Comparison of ENCODE assay signal across 14 mouse cellular contexts in genomic region chr8:72024886-72025285, GRCm38 (mm10). TPM values are rescaled to one million over a fixed set of nuclear protein-coding genes. Genes with fewer than 3 reads are reported as not detected.
A peak's percentile ranks its signal among the peaks of the same experiment; 100 is the strongest.
DNase-seq lines count a peak whose midpoint lies in the region.
"Not testable (repeated sequence)": the region's sequence is repeated elsewhere in the genome, so short reads cannot be mapped to it uniquely, and the experiment has no call there.
"Had no signal": no experiment of that assay in that cellular context is flagged by ENCODE, and none has a peak within 500 bp of the region (broad histone marks: within the 10 kb centered on the region; RNA-seq: fewer than 3 reads in every experiment).

No protein-coding gene starts in this region.

- intact Hi-C loops in left cerebral cortex, postnatal 14 days (cut with DNase I), result not testable (repeated sequence)

- peak; percentile 34 to 79 for DNase-seq in adrenal gland, adult (ENCODE audit: inconsistent age in 2 of 2, low spot score in 1 of 2)
- peak; percentile 27 for DNase-seq in cerebellum, adult 9-11 months
- DNase-seq in heart, adult 8-10 months (ENCODE audit: low spot score), result peak; percentile 46
- DNase-seq in layer of hippocampus, adult 11-12 months (ENCODE audit: low spot score), result peak; percentile 73
- peak; percentile 34 to 59 for DNase-seq in left cerebral cortex, postnatal 14 days (ENCODE audit: low spot score in 2 of 2)
- DNase-seq in natural killer cell, adult 2 months (ENCODE audit: low spot score in 2 of 2), result peak; percentile 41 to 60
- peak; percentile 38 for DNase-seq in thymus, postnatal 25 days

RNA-seq across cellular contexts. Expression of gene Cyp4f18, which starts 15.5 kb away (rescaled TPM):
- 1 to 10 TPM in 2 of 4 experiments, under 1 TPM in 2; 0.25 to 1.2 (median 0.84) TPM for total RNA-seq in heart, adult 8-10 months (2022)
- total RNA-seq in left cerebral cortex, postnatal 14 days (2021), result not detected
- total RNA-seq: layer of hippocampus, adult 8-10 months had no signal

RNA-seq across cellular contexts. Expression of gene Olfr372, which starts 16.1 kb away (rescaled TPM):
- not detected for total RNA-seq in heart, adult 8-10 months (2022)
- total RNA-seq in left cerebral cortex, postnatal 14 days (2021), result not detected
- total RNA-seq: gastrocnemius, adult 18-20 months; granulocyte monocyte progenitor cell, adult 5-6 weeks; layer of hippocampus, adult 8-10 months; left cerebral cortex, postnatal 4 days; liver, adult 2 months had no signal

RNA-seq across cellular contexts. Expression of gene Olfr373, which starts 58.1 kb away (rescaled TPM):
- not detected for total RNA-seq in heart, adult 8-10 months (2022)
- not detected for total RNA-seq in left cerebral cortex, postnatal 14 days (2021)
- total RNA-seq: gastrocnemius, adult 18-20 months; granulocyte monocyte progenitor cell, adult 5-6 weeks; layer of hippocampus, adult 8-10 months; left cerebral cortex, postnatal 4 days; liver, adult 2 months; megakaryocyte, adult 5-6 weeks; neutrophil, adult 5-6 weeks had no signal

Comparison
In these comparisons a context has a peak if more than half of its experiments do, and no peak if none do; other contexts are left out.
1. Peak in every context shown above with its lines: DNase-seq.